Mouse (Mus musculus) CD4-positive, CD25-positive, alpha-beta regulatory T cell, adult 4 months (primary cell): ENCODE data around the gene Zc2hc1c. TPM values are rescaled to one million over a fixed set of nuclear protein-coding genes. Genes with fewer than 3 reads are reported as not detected.
"Not testable (repeated sequence)": the region's sequence is repeated elsewhere in the genome, so short reads cannot be mapped to it uniquely, and the experiment has no call there.

ENCODE experiments used
- ATAC-seq: one replicate; pipeline ENCODE4 v1.8.0; 2017
- polyA plus RNA-seq, 2 experiments: library from polyadenylated mRNA; unstranded; fragments of 100-300 nt; shearing (Covaris generic); gene quantifications; one replicate each; pipeline ENCODE4 v1.2.1; 2017

Zc2hc1c gene
- under 1 TPM; 0.39 to 0.65 TPM for polyA plus RNA-seq

DNA sequence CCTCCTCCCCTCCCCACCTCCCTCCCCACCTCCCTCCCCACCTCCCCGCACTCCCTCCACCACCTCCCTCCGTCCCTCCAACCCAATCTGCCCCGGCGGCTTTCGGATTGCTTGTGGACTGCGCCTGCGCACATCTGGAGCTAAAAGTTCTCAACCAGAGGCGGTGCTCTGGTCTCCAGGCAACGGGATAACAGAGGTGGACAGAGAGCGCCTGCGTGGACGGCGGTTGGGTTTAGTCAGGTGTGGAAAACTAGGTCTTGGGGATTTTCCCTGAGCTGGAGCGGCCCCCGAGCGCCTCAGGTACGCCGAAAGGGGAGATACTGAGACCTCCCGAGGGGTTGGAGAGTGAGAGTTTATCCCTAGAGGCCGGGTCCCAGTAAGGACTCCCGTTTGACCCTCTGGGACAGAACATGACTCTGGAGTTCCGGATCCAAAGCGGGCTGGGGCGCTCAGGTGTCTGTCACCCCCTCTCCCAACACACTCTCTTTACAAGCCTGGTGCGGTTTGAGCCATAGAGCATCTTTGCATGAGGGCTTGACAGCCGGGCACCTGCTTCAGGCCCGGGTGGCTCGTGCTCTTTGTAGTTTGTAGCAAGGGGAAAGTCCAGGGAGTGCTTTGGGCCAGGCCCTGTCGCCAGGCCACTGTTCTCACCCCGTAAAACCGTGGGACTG, at the start of gene Zc2hc1c:
Gene Zc2hc1c (plus strand): TSS at position 106 of the 671 bp plus-strand sequence.
- ATAC-seq: peak; percentile 93

DNA sequence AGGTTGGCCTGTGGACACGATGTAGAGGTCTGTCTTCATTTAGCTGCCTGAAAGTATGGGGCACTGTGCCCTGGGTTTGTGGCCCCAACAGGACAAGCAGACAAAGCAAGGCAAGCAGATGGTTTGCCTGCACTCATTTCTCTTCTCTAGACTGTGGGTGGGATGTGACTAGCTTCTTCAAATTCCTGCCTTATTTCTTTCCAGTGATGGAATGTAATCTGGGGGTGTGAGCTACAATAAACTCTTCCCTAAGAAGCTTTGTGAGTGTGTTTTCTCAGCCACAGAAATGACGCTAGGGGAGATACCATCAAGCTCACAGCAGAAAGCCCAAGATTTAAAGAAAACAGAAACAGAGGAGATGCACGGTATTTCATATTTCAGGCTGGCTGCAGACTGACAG, 36.3 kb upstream of the Zc2hc1c start:
- no peak for ATAC-seq

DNA sequence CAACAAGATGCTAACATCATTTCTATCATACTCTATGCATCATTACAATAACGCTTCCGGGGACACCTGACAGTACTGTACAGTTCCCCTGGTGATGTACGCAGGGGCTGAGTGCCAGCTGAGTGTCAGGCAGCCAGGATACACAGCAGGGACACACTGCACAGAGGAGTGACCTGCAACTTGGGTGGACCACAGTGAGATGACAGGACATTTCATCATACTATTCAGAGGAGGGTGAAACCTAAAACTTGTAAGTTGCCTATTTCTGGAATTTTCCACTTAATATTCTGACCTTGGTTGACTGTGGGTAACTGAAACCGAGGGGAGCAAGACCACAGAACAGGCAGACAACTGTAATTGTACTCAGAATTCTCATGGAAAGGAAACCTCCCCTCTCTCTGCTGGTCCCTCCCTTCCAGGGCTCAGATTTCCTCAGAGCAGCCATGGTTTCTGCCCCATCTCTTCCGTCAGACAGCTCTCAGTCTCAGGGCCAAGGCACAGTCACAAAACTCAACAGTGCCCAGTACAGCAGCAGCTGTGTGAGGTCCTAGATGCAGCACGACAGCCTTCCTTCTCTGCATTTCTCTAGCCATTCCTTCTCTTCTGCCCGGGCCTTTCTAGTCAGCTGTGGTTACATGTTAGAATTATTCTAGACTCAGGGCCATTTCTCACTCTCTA, 32.2 kb upstream of the Zc2hc1c start:
- ATAC-seq: no peak

DNA sequence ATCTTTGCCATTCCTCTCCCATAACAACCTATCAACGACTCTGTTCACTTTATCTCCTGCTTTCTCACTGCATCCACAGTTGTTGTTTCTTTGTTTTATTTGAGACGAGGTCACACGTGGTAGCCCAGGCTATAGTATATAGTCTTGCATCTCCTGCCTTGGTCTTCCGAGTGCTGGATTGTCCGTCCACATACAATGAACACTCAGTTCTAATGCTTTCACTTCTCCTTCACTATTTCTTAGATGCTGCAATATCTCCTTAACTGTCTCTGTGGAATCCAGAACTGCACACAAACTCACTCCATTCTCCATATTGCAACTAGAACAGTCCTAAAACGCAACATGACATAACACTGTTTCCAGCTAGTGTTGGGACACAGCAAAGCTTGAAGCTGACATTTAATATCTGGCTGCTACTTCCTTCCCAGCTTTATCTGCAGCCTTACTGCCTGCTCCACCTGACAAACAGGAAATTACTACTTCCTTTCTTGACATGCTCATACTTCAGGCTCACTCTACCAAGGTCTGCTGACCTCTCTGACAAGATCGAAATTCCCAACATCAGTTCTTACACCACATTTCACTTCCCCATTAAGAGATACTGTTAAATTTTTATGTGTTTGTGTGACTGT, 31.3 kb upstream of the Zc2hc1c start:
- ATAC-seq: peak; percentile 85

DNA sequence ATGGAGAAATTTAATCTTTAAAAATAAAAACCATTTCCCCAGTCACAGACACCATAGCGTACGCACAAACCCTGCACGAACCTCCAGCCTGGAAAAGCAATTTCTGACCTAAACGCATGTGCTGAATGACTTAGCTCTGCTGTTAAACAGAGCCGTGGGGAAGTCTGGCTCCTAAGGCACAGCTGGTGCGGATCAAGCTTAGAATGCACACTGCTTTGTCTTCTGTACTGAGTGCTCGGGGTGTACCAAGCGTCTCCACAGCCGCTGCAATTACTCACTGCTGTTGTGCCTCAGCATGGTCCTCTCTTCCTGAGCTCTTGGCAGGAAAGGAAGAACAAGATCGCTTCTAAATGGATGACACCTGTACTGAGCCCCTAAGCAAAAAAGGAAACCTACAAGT, 25.9 kb upstream of the Zc2hc1c start:
- no peak for ATAC-seq

DNA sequence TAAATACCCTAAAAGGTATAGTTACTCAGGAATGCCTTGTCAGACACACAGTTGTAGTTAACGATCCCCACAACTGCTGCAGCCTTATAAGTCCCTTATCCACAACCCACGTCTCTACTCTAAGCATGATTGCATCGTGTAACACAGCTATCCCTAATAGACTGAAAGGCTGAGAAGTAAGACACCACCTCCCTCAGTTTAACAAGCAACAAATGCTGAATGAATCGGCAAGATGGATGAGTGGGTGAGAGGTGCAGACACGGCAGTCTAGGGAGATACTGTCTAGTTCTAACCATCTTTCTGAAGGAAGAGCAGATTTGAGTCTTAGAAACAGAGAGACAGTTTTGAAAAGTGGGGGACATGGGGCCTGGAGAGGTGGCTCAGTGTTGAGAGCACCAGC, 25.2 kb upstream of the Zc2hc1c start:
- no peak for ATAC-seq

DNA sequence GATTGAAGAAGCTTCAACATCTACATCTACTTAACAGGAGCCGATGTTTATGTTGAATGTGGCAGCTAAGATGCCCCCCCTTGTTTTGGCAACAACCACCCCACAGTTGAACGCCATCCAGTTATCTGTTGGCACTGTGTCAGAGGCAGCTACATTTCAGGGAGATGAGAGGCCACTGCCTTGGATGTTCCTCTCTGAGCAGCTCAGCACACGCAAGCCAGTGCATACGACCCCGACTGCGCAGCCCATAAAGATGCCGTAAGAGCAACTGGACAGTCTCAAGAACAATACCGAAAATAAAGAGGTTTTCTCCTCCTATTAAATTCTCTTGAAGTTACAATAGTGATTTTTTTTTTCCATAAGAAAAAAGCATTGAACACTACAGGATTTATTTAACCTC, 23.9 kb upstream of the Zc2hc1c start:
- no peak for ATAC-seq

DNA sequence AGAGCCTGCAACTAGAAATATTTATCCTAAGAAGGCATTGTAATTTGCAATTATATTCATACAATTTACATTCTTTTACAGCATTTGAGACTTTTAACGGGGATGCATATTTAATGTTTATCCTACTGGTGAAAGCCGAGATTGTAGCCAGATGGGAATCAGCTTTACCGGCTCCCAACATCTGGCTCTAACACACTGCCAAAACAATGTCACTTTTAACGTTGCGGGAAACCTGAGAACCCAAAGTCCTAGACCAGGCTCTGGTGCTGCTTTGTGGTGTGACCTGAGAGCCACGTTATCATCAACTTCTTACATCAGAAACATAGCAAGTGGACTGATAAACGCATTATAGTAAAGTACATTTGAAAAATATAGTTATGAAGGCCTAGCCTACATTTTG, 23.5 kb upstream of the Zc2hc1c start:
- no peak for ATAC-seq

DNA sequence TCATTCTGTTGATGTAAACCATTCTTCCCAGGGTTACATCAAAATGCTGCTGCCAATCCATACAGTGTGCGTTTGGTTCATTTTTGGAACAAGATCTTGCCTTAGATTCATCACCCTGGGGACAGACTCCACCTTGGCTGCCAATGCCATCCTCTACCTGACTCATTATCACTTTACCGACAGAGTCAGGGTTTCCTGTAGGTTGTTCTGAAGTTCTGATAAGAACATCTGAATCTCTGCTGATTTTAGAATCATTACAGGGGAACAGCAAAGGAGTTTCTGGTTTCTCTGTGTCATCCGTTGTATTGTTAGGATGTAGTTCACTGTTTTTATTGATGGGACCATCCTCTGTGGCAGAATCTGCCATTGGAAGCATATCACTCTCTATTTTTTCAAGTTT, 22.1 kb upstream of the Zc2hc1c start:
- ATAC-seq: no peak

DNA sequence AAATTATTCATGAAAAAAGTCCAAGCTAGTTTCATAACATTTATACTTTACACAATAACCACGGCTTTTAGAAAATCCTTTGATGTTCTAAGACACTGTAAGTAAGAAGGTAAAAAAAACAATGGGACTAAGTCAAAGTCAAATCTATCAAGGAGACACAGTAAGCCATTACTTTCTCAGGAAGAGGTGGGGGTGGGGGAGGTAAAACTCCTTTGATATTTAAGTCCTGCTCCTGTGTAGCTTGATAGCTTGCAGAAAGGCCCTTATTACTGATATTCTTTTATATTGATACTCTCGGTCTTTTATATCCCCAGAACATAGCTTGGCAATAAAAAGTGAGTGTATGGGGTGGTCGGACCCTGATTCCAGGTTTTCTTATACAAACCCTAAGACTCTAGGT, 18.6 kb upstream of the Zc2hc1c start:
- ATAC-seq: no peak

DNA sequence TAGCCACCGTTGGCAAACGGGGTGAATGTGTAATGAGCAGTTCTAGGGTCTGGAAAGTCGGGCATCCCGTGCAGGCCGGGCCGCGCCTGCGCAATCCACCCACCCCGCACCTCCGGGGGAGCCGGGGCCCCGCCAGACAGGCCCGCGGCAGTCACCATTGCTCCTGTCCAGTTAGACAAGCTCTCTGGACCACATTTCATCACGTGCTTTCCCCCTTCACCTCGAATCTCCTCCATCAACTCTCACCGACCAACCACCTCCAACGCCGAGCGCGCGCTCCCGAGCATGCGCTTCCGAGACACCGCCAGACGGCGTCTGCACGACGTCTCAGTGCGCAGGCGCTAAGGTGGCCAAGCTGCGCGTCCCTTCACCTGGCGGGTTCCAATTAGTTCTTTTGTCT, 18.1 kb upstream of the Zc2hc1c start, which contains the start of gene Mlh3:
Gene Mlh3 (minus strand): TSS at position 281 of the 400 bp plus-strand sequence.
- ATAC-seq: peak; percentile 92

DNA sequence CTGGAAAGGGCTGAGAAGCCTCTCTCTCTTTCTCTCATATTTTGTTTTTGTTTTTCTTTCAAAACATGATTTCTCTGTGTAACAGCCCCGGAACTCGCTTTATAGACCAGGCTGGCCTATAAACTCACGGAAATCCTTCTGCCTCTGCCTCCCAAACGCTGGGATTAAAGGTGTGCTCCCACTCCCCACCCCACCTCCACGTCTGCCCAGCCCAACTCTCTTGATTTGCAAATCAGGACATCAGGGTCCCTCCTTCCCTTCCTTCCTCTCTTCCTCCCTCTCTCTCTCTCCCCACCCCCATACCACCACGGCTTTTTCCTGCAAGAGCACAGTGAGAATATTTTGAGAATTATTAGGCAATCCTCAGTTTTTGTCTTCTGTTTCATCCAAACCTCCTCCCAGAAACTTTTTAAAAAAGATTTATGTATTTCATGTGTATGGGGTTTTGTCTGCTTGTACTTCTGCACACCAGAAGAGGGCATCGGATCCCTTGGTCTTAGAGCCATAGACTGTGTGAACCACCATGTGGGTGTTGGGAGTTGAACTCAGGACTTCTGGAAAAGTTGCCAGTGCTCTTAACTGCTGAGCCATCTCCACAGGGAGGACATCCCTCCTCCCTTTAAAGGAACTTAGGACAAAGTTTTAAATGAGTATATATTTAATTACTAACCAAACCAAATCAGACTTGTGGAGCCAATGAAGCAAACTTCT, 17.1 kb upstream of the Zc2hc1c start:
- no peak for ATAC-seq

DNA sequence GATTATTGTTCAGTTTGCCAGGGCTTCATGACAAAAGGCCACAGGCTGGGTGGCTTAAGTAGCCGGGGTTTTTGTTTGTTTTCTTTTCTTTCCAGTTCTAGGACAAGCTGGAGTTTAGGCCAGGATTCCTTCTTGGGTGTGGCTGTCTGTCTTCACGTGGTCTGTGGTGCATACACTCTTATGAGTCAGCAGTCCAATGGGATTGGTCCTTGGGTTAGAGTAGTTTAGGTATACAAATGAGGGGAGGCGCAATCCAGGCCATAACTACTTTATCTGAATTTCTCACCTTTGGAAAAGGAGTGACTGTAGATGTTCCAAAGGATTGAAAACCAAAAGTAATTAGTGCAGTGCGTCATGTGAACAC, 16.6 kb upstream of the Zc2hc1c start:
- no peak for ATAC-seq

DNA sequence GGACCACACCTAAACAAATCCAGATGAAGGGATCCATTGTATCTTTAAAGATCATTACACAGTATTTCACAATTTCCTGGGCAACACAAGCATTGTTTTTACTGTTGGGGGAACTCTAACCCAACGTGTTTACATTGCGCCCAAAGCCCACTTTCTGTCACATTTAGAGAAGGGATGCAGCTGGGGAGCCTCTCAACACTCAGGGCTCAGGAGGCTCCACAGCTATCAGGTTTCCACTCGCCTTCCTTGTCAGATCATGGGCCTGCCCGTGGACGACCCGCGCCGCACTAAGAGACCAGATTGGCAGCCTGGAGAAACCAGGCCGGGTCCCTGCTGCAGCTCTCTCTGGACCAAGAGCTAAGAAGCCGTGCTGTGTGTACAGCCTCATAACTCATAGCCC, 14.9 kb upstream of the Zc2hc1c start:
- ATAC-seq: no peak

DNA sequence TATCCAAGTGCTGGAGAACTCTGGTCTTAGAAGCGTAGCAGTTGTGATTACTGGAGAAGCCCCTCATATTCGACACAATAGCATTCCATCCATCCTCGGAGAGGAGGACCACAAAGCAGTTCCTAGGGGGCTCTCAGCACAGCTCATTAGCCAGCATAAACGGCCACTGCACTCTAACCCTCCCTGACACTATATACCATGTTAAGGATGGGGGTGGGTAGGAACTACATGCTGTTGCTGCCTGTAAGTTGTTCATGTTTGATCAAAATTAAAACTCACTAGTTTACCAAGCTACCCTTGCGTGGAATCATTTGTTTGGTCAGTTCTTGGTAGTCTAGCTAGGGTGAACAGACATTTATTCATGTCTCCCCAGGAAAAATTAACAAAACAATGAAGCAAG, 12.1 kb upstream of the Zc2hc1c start:
- ATAC-seq: no peak

DNA sequence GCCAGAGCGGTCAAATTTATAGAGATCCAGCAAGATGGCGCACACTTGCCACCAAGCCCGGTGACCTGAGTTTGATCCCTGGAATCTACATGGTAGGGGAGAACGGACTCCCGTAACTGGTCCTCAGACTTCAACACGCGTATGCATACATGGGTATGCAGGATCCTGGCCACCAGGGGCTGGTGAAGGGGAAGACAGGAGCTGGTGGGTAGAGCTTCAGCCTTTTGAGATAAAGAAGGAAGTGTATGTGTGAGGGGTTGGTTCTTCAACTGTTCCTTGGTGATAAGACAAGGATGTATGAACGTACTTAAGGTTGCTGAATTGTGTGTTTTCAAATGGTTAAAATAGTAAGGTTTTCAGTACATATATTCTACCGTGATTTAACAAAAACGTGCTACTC, 9.5 kb upstream of the Zc2hc1c start:
- no peak for ATAC-seq

DNA sequence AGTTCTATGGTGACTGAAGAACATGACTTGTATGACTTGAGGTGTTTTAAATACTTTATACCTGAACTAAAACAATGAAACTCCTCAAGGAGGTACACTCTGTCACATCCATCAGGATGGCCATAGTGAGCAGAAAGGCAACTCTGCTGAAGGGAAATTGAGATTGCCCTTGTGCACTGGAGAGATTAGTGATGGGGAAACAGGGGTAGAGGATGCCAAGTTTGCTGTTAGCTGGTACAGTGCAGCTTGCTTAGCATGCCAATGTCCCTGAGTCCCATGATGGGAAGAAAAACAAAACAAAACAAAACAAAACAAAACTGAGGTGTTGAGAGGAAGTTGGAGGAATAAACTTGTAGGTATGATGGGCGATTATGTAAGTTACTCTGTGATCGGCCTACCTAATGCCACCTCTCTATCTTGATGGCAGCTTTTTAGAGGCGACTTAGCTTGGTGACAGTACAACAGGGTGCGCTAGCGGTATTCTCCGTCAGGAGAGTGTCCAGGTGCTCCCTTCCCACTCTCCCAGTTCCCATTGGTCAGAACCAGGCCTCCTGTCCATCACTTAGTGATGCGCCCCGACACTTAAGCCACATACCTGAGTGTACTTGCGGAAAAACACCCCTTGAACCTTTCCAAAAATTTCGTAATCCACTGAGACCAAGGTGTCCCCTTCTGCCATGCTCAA, 8.9 kb upstream of the Zc2hc1c start:
- no peak for ATAC-seq

DNA sequence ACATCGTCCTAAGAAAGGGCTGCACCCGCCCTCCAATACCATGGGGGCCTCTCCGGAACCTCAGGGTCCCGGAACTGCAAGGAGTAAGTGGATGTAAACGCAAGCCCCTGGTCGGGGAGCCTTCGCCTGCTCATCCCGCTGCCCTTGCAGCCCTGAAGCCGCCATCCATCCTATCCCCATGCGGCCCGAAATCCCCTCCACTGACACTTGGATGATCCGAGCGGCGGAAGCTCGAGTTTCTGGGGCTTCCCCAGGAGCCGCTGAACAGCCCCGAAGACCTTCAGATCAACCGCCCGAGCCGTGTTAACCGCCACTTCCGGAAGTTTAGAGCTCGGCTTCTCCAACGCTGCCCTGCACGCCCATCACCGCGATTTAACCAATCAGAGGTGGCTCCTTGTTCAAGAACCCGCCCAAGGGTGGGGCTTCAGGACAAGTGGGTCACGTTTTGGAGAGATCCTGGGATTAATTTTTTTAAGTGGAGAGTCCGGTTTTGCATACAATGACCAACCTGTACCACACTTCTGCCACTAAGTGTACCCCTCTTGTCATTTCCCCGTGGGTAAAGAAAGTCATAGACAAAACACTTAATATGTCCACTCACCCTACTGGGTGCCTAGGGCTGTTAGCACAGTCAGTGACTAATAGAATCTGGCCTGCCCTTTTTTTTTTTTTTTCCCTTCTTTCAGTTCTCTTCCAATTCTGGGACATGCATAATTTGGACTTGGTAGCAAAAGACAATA, 8.1 kb upstream of the Zc2hc1c start:
- ATAC-seq: peak; percentile 97

DNA sequence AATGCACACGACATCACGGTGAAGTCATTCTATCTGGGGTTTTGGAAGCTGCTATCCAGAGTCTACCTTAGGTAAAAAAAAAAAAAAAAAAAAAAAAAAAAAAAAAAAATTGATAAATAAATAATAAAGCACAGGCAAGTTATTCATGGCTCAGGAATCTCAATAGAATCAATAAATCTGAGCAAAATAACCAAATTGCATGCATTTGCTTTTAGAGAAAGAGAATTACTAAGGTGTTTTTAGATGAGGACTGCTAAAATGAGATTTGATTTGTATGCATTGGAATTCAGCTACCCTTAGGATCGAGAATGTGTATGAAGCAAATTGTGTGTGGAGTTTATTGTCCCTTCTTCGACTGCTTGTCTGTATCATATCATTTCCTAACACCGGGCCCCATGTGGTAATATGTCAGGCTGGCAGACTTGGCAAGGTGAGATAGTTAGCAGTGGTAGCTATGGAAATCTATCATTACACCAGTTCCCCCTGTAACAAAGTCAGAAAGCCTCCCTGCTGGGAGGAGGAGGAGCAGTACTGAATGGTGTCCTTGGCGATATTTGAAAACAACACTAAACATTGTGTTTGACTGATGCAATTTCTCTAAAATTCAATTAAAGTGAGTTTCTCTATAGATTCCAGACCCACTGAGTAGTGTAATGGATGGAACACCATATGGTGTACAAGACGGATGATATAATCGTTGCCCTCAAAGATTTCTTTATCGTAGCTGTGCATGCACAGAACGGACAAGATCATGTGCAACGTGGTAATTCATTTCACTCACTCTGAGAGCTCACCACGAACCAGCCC, 7.3 kb upstream of the Zc2hc1c start:
- no peak for ATAC-seq

DNA sequence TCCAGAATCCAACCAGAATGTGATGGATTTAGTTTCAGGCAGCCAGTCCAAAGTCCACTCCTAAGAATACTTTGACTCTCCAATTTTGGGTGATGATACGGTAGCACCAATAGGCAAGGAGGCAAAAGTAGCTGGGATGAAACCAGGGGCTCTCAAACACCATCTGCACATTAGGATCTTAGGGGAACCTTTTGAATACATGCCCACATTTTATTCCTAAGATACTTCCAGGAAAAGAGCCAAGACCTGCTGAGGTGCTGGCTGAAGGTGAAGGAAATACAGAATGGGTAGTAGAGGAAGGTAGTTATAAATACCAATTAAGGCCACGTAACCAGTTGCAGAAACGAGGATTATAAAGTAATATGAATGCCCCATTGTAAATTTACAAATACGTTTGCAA, 6.6 kb upstream of the Zc2hc1c start:
- ATAC-seq: not testable (repeated sequence)

DNA sequence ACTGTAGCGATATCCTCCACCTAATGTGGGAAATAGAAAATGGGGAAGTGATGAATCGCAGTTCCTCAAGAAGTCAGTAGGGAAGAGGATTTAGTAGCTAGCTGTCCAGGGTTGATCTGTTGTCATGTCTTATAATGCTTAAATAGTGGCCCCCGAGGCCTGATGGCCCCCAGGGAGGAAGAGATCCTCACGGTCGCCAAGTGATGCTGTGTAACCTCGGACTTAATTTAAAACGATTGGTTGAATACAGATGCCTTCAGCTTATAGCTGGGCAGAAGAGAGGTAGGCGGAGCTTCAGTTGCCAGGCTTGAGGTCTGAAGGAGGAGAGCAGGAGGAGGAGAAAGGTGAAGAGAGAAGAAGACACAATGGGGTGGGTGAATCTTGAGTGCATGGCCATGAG, 4.1 kb upstream of the Zc2hc1c start:
- ATAC-seq: no peak
